Mouse (Mus musculus): ENCODE measurements at regions not wholly inside any gene's neighbourhood (a gene's known extent, or its start where the extent isn't known, plus 50 kb on each side); places are given as distances from the start of the nearest gene placed in this dataset.

DNA sequence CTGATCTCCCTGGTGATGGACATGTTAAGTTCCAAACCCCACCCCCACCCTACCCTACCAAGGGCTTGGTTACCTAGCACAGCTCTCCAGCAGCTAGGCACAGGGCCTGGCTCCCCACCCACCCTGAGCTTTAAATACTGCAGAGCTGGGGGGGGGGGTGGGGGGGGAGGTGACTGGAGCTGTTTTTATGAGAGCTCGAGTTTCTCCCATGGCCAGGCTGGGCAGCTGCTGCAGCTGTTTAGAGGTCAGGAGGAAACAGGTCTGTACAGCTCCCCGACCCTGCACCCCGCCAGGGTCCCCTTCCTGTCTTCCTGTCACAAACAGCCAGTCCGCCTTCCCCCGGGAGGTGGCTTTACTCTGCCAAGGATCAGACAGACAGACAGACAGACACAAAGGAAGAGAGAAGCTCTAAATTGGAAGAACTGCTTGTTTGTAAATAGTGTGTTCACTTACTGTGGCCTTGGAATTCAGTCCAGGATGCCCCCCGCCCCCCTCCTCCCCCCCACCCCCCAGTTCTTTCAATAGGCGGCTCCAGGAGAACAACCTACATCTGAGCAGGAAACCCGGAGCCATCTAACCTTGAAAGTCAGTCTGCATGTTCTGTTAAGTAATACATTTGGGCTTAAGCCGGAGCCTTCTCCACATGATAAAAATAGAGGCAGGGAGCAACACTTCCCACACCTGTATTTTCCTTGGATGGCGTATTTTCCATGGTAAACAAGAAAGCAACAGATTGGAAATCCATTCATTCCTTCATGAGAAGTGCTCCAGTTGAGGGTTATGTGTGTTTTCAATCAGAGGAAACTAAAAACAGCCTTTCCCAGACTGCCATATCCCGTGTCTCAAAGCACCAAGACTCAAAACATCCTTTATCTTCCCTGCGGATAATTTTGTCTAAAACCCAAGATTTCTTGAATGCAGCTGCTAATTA lies 67.8 kb upstream of the Hes1 start:
- peak in 1 of 2 experiments; percentile 26 for DNase-seq (ENCODE audit: low spot score in 2 of 2)

DNA sequence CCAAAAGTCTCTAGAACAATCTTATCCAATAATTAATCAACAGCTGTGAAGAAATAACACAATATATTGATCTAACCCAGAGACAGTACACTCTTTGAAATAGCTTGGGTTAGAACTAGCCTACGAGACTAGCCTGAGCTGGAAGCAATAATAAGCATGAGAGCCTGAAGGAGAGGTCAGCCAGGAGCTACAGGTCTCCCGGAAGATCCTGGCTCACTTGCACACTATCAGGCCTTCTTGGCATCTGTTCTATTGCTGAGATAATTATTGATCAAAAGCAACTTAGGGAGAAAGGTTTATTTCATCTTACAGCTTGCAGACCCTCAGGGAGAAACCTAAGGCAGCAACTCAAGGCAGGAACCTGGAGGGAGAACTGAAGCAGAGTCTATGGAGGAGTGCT lies 64.0 kb upstream of the Hes1 start:
- DNase-seq (ENCODE audit: low spot score in 2 of 2), result no peak

DNA sequence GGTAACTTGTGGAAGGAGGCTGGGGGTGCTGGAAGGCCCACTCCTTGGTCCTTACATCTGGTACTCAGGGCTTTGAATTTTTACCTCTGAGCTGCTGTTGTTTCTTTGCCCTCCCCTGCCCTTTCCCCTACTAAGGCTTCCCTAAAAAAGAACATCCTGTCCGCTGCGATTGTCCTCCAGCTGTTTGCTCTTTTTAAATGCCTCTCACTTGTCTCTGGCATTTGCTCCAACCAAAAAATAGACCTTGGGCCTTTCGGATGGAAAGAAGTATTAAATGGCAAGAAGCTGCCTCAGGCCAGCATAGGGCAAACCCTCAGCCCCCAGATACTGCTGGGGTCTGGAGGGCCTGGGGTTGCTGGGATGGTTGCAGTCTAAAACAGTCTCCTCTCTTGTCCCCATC lies 59.1 kb upstream of the Hes1 start:
- no peak for DNase-seq (ENCODE audit: low spot score in 2 of 2)

DNA sequence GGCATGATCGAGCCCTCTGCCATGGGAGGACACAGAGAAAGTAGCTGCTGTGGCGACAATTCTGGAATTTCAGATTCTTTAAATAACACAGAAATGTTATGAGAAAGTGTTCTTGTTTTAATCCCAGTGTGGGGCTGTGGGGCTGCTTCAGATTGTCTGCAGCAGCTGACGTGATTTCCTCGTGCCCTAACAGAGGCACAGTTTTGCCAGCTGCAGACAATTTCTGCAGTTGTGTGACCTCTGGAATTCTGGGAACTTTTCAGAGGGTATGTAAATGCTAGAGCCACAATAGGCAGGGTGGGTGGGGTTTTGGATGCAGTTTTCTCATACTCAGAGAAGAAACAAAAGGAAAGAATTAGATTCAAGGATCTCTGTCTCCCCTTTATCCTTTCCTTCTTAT lies 57.4 kb upstream of the Hes1 start:
- no peak for DNase-seq (ENCODE audit: low spot score in 2 of 2)

DNA sequence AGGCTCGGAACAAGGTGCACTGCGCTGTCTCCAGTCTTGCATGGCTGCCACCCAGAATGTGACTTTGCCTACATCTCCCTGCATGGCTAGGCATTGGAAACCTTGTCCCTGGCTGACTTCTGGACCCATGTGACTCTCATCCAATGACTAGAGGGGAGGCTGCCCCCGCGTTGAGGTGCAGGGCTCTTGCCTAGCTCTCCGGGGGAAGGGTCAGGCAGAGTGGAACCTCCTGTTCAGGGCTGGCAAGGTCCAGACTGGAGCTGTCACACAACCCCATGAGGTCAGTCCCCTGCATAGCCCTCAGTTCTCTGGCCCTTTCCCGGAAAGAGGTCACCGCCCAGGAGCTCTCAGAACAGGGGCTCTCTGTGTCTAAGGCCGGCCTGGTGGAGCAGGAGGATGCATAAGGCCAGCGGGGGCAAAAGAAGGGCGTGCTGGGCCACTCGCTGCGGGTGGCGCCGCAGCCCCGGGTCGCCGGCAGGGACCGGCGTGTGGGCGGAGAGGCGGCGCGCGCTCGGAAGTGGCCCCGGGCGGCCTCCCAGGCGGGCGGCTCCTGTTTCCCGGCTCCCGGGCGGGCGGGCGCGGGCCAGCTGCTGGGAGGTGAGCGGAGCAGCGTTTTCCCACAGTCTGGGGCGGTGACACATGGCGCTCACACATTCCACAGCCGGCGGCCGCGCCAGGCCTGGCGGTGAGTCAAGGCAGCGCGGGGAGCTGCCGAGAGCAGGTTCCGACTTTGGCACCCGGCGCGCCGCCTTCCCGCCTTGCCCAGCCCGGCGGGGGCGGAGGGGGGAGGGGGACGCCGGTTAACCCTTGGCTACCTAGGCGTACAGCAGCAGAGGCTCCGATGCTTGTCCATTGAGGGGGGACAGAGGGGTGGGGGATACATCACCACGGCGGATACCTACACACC lies 55.5 kb upstream of the Hes1 start:
- DNase-seq (ENCODE audit: low spot score in 2 of 2), result peak; percentile 41 to 63

DNA sequence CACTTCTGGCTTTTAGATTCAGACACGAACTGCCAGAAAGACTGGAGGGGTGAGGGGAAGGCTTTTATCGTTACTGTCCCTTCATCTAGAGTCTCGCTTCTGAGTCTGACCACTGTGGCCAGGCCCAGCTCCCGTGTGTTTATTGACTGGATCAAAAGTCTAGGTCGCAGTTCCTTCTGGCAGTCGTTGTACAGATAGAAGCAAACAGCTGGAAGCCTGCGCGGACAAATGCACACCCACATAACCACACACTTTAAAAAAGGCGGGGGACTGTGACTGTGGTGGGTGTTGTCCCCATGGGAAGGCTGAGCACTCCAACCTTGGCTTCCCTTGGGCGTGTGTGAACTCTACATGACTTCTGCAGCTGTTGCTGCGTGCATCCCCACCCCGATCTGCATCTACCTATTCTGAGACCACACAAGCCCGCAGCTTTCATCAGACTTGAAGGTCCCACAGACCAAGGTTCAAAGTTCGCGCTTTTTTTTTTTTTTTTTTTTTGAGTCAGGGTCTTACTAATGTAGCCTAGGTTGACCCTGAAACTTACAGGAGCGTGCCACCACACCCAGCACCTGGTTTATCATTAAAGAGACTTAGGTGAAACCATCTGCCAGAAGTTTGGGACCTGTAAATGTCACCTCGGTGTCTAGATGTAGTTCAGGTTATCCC lies 54.5 kb upstream of the Hes1 start:
- DNase-seq (ENCODE audit: low spot score in 2 of 2), result peak in 1 of 2 experiments; percentile 26

DNA sequence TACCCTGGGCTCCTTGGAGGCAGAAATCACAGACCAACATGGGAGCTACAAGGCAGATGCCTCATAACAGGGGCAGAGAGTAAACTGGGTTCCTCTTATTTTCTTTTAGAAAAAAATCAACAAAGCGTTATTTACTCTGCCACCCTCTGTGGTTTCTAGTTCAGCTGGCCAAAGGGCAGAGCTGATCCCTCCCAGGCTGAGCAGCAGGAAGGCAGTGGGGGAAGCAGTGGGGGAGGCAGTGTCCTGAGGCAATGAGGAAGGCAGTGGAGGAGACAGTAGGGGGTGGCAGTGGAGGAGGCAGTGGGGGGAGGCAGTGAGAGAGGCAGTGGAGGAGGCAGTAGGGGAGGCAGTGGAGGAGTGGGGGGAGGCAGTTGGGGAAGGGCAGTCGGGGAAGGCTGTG lies 51.1 kb upstream of the Hes1 start:
- DNase-seq (ENCODE audit: low spot score in 2 of 2), result no peak

DNA sequence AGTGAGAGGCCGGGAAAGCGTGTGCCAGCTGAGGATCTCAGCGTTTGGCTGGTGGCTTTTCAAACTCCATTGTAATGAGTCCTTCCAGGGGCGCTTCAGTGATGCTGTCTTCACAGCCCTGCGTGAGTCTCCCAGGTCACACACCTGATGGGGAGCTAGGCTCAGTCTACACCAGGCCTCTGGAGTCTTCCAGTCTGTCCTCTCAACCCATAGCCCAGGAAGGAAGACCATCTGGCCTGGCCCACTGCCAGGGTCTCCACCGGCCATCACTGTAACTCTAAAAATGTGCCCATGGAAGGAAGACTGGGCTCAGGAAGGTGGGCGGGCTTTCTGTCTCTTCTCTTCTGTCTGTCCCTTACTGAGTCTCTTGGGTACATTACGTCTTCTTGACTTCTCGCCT lies 50.2 kb upstream of the Hes1 start:
- DNase-seq (ENCODE audit: low spot score in 2 of 2), result no peak

All from spleen, postnatal 10 days (tissue).